Mouse (Mus musculus): ENCODE measurements around the gene Lrmda.

GRCm38 (mm10) chr14:22826825-22827224 lies 807.3 kb downstream of the Lrmda start:
- TF ChIP-seq POLR2A (IDR thresholded peaks at IDR 0.05; ENCODE audit: low read depth, low read length) = no peak
- no peak for TF ChIP-seq CTCF (IDR thresholded peaks at IDR 0.05; ENCODE audit: extremely low read depth, insufficient read length, insufficient replicate concordance, low read depth, low read length)
